Mouse (Mus musculus): Measurements from ENCODE around the gene Dclre1b.

- TF ChIP-seq CTCF (IDR thresholded peaks at IDR 0.05), result no peak
- TF ChIP-seq POLR2A (IDR thresholded peaks at IDR 0.05; ENCODE audit: insufficient read depth, low read depth, low read length), result no peak
Measured at GRCm38 (mm10) chr3:103857036-103857805, 48.0 kb upstream of the Dclre1b start.

Data from heart, adult 2 months (tissue).